Mouse (Mus musculus) bone marrow macrophage, adult 2 months (primary cell): ENCODE results near the gene Baz2b.

Experiments
- CTCF ChIP-seq: IDR thresholded peaks from 2 replicates; pipeline ENCODE4 v1.5.1; 2012; ENCODE audit warnings: low read depth, mild to moderate bottlenecking, low read length, moderate library complexity
- POLR2A ChIP-seq: IDR thresholded peaks from 2 replicates; pipeline ENCODE4 v1.6.1; 2012; ENCODE audit warnings: mild to moderate bottlenecking, low read depth, low read length, borderline replicate concordance

GRCm38 (mm10) chr2:60216547-60217153 lies 7.0 kb upstream of the Baz2b start:
- TF ChIP-seq CTCF = no peak
- TF ChIP-seq POLR2A = no peak
